Mouse (Mus musculus) CH12F3 (cell line): ENCODE results near the gene Entpd8.

ENCODE experiments used
- in situ Hi-C: fragments of 300-500 bp; cut with MboI; formaldehyde crosslinking; loops from 2 replicates; pipeline ENCODE4 v1.14.3; 2020; ENCODE audit warnings: low sequenced_read_pairs

Gene Entpd8

GRCm38 (mm10) chr2:25131601-25132000 lies 51.5 kb downstream of the Entpd8 start:
- in situ Hi-C loops = no loop called here
